Mouse (Mus musculus): ENCODE data around the gene Tuba4a. TPM values are rescaled to one million over a fixed set of nuclear protein-coding genes. Genes with fewer than 3 reads are reported as not detected.
A peak's percentile ranks its signal among the peaks of the same experiment; 100 is the strongest.
"Not testable (repeated sequence)": the region's sequence is repeated elsewhere in the genome, so short reads cannot be mapped to it uniquely, and the experiment has no call there.

The Tuba4a gene
- polyA plus RNA-seq, 2 experiments from 2014 or later = 141 to 164 TPM

DNA sequence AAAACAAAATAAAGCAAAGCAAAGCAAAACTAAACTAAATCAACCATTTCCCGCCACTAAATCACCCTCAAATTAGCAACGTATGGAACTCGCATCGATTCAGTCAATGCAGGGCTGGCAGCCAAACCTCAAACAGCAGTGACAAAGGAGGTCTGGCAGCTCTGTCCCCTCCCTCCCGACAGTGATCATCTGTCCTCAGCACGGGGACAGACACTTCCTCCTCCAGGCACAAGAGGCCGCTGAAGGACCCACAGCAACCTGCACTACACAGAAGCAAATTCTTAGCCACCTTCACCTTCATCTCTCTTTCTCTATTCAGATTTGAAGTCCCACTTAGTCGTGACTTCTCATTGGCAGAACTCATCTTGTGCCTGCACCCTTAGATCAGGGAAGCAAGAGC, 14.9 kb upstream of the Tuba4a start:
- ATAC-seq = peak; percentile 63

DNA sequence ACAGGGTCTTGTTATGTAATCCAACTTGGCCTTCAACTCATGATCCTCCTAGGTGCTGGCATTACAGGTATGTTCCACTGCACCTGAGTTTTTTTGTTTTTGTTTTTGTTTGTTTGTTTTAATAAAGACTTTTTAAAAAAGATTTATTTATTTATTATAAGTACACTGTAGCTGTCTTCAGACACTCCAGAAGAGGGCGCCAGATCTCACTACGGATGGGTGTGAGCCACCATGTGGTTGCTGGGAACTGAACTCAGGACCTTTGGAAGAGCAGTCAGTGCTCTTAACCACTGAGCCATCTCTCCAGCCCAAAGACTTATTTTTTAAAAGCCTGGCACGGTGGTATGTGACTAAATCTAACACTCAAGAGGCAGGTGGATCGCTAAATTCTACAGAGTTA, 12.8 kb upstream of the Tuba4a start:
- ATAC-seq = not testable (repeated sequence)

DNA sequence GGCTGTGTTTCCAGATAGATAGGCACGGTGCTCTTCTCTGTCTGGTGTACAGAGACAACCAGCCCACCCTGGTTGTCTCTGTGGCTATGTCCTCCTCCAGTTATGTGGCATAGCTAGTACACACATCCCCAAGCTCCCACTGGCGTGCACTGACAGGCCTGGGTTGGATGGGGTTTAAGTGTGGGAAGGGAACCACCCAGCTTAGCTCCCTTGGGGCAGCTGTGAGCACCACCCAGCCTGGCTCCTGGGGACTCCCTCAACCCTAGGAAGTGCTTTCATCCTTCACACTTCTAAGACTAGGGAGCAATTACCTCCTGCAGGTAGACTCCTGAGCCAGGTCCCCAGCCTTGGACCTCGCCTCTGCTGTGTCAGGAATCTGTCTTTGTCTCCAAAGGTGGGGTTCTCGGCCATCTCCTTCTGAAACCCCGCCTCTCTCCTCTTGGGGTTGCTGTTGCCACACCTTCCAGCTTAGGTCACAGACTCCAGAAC, 12.0 kb upstream of the Tuba4a start, which contains the start of gene A630095N17Rik:
TSS of gene A630095N17Rik (minus strand) at position 439 of the 489 bp plus-strand sequence.
- no peak for ATAC-seq

DNA sequence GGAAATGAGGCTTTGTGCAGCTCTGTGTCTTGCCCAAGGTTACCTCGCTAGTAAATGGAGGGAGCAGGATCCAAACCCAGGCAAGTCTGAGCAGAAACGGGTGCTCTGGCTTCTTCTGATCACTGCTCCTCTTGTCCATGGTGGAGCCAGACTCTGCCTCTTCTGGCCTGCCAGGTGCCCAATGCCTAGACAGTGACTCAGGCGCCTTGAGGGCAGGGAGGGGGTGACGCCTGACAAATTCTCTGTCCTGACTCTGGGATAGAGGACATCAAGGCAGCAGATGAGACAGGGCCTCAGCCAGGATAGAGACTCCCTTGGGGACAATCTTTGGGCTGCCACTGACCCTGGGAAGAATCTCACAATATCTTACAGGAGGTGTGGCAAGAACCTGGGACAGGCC, 11.6 kb upstream of the Tuba4a start:
- ATAC-seq = no peak

DNA sequence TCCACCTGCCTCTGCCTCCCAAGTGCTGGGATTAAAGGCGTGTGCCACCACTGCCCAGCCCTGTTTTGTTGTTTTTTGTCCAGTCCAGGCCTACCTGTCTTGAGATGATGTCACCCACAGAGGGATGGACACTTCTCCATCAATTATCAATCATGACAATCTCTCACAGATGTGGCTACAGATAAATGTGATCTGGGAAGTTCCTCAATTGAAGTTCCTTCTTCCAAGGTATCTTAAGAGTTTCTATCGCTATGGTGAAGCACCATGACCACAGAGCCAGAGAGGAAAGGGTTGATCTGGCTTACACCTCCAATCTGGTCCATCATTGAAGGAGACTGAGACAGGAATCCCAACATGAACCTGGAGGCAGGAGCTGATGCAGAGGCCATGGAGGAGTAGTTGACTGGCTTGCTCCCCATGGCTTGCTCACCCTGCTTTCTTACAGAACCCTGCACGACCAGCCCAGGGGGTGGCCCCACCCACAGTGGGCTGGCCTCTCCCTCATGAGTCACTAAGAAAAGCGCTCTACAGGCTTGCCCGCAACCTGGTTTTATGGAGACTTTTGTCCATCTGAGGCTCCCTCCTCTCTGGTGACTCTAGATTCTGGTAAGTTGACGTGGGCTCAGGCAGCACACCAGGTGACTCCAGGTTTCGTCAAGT, 10.8 kb upstream of the Tuba4a start:
- ATAC-seq = no peak

DNA sequence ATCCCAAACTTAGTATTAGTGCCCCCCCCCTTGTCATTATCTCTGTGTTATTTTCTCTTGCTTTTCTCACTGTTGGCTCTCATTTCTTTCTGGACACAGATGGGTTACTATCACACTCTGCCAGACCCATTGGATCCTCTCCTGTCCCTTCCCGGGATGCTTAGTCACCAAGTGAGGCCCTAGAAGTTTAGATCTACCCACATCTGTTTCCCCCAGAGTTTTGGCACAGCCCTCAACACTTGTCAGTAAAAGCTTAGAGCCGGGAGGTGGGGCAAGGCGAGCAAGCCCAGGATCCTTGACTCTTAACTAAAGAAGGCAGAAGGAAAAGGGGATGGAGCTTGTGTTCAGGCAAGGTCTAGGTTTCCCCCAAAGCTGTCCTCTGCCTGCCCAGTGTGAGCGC, 9.5 kb upstream of the Tuba4a start:
- ATAC-seq = no peak

DNA sequence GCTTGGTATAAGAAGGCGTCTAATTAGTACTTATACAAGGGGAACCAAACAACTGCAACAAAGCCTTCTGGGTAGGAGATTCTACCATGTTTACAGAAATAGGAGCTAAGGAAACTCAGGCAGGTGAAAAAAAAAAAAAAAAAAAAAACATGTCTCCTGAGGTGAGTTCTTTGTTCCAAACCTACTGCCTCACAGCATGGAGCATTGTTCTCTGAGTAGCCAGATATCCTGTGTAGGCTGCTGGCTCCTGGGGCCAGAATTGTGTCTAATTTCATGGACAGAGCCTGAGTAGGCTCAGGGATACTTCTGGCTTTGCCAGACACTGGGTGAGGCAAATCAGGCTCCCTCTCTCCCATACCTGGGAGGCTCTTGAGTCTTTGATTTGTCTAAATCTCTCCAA, 8.0 kb upstream of the Tuba4a start:
- no peak for ATAC-seq

DNA sequence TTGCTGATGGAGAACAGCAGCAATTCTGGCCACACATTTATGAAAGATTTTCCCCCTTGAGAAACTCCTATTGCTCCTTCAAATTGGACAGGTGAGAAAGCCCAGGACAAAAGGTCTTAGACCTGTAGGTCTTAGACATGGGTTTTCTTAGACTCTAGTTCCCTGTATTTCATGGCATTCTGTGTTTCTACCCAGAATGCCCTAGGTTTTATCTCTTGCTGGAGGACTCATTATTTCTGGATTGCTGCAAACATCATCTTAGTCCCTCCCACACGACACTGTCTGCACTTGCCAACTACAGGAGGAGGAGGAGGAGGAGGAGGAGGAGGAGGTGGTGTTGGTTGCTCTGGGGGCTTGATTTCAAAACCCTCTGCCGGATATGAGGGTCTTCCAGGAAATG, 6.5 kb upstream of the Tuba4a start:
- no peak for ATAC-seq

DNA sequence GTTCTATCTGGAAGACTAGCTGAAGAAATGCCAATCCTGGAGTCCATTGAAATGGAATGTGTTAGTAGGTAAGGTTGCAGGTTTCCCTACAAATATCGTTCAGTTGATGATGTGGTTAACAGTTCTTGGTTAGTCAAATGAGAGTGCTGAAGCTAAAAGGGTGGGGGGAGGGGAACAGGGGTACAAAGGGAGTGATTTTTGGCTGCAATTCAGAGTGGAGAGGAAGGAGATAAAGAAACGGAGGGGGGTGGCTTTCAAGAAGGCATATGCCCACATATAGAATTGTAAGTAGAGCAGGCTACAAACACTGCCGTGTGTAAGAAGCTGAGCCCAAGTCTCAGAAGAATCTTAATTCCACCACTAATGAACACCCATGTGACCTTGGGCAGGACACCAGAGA, 5.8 kb upstream of the Tuba4a start:
- ATAC-seq = no peak

DNA sequence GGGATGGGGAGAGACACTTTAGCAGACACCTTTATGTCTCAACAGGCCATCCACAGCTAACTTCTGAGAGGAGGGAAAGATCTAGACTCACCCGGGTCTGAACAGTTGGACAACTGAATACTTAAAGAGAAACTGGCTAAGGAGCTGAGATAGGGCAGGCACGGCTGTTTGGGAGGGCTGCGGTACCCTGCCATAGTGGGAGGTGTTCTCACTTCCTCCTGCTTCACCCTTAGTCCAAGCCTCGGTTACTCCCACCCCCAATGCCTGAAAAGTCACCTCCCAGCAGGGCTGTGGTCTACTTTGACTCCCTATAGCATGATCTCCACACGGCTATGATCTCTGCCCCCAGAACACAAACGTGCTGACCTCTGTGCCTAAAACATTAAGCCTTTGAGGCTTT, 3.9 kb upstream of the Tuba4a start:
- no peak for ATAC-seq

DNA sequence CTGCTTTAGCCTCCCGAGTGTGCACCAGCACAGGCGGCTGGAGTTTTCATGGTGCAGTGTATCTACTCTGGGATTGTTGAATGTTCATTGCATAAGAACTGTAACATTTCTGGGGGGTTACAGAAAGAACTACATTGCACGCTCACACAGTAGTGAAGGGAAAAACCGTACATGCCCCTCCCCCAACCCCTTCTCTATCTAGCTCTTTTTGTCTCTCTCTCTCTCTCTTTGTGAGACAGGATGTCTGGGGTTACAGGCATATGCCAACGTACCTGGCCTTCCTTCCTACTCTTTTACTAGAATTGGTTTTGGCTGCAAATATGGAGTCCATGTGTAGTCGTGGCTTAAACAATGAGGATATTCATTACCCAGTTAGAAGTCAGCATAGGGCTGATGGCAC, 3.3 kb upstream of the Tuba4a start:
- peak; percentile 33 for ATAC-seq

DNA sequence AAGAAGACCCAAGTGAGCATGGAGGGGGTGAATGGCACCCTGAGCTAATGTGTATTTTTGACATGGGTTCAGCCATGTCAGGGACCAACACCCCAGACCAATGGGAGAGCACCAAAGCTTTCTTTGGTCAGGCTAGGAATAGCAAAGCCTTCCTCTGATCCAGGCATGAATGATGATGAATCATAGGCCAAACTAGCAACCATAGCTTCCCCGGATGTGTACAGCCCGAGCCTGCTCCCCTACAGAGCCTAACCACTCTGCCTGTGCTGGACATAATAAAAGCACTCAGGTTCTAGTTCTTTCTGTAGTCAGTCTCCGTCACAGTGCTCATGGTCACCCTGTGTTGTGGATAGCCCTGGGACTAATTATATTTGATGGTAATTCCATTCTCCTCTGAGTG, 1.9 kb upstream of the Tuba4a start:
- no peak for ATAC-seq

DNA sequence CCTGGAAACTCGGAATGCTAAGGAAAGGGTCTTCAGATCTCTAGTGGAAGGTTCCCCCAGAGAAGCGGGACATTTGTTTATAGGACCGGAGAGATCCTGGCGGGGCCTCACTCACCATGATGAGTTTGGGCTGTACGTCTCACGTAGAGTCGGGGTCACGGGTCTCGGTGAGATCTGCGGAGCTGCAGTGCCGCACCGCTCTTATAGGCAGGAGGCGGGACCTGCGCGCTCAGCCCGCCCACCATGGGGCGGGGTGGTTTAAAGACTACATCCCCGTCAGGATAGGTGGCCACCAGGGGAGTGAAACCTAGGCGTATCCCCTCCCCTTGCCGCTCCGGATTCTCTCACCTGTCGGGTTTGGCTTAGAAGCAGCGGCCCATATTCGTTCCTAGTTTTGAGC, 587 bp downstream of the Tuba4a start:
- ATAC-seq = peak; percentile 91

DNA sequence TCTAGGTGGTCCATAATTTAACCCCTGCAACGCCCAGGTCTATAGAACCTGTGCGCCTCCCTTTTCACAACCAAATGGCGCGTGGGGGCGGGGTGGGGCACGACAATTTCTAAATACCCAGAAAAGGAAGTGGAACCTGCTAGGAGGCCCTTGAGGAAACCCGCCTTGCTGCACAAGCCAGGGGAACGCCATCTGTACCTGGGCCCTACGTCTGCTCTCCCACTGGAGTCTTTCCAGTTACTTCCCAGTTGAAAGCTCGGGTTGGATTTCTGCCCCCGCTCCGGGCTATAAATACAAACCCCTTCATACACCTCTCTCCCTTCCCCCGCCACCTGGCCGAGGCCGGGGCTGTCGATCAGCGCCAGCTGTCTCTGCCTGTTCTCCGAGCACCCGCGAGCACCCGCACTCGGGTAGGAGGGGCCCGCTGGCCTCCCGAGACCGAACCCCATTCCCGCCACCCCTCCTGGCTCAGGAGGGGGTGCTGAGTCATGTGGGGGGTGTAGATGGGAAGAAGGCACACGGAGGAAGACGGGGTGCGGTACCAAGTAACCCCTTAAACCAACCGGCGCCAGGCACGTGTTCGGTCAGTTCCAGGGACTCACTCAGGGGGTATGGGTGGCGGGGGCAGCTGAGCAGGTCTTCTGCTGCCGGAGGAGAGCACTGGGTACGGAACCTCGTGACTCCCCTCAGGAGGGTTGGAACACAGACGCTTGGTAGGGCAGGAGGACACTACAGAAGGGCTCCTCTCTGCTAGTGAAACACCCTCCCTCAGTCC, 1.3 kb downstream of the Tuba4a start:
- peak; percentile 51 for ATAC-seq

DNA sequence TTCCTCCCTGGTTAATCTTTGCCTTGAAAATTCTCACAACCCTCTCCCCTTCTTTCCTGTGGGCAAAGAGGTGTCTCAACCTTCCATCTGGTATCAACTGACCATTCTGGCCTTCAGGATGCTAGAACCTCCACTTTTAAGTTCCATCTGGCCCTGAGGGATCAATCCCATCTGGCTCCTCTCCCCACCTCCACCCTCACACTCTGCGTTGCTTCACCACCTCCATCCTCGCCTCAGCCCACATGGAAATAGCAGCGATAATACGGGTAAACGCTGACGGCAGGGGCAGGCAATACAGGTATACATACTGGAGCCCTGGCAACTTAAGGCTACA, 1.8 kb downstream of the Tuba4a start:
- no peak for ATAC-seq

DNA sequence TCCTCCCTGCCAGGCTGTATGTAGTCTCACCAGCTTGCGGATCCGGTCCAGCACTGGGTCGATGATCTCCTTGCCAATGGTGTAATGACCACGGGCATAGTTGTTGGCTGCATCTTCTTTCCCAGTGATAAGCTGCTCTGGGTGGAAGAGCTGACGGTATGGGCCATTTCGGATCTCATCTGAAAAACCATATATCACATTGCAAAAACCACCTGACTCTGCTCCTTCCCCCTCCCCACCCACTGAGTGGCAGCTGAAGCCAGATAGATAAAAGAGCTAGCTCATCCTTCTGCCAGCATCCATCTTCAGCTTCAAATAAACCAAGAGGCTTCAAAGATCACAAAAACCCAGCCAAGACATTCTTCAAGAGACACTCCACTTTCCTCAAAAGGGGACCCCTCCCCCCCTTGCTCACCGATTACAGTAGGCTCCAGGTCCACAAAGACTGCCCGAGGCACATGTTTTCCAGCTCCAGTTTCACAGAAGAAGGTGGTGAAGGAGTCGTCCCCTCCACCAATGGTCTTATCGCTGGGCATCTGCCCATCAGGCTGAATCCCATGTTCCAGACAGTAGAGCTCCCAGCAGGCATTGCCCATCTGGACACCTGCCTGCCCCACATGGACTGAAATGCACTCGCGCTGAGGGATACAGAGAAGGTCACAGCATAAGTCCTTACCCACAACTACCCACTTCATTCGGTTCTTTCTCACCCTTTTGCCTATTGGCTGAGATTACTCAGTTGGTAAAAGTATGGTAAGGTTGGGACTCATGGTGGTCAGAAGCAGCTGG, 2.7 kb downstream of the Tuba4a start:
- no peak for ATAC-seq

DNA sequence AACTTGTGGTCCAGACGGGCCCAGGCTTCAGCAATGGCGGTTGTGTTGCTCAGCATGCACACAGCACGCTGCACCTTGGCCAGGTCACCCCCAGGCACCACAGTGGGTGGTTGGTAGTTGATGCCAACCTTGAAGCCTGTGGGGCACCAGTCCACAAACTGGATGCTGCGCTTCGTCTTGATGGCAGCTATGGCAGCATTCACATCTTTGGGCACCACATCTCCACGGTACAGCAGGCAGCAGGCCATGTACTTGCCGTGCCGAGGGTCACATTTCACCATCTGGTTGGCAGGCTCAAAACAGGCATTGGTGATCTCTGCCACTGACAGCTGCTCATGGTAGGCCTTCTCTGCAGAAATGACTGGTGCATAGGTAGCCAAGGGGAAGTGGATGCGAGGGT, 3.9 kb downstream of the Tuba4a start:
- ATAC-seq = no peak

DNA sequence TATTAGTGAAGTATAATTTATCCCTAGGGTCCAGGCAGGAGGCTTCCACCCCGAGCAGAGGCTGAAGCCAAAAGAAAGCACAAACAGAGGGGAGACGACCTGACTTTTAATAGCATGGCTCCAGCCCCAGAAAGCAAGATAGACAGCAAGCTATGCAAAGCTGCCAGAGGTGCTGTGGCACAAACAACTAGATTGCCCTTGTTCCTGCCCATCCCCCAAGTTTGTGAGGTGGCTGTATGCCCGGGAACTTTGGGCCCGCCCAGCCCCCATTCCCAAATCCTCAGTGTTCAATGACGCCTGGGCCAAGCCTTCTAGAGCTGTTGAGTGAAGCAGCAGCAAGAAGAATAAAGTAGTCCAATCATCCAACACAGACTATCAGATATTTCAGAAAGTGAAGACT, 4.8 kb downstream of the Tuba4a start:
- ATAC-seq = no peak

DNA sequence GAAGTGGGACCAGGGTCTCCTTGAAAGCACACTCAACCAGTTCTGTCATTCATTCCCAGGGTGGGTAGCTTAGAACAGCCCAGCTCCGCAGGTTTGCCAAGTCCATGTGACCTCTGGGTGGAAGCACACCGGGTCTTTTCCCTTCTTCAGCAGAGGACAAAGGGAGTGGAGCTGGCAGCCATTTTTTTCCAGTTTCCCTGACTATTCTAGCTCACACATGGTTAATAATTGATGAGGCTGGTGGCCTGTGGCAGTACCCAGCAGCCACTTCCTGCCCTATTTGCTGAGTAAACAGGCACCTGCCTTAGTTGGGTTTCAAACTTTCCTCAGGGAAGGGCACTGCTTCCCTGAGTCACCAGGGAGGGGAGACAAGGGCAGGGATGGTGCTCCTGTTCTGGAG, 5.2 kb downstream of the Tuba4a start:
- no peak for ATAC-seq

DNA sequence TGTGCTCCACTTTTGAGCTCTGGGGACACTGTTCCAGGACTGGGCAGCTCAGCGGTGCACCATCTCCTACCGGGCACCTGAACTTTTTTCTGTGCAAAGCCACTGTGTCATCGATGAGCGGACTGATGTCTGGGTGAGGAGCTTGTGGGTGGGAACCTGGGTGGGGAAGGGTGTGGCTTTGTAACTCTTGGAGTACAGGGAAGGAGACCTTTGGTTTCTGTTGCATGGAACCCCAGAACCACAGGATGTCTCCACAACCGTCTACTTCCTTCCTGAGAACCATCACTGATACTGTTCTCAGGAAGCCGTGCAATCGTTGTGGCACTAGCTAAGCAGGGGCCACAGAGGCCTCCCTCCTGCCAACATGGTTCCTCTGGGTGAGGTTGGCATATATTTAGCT, 6.6 kb downstream of the Tuba4a start:
- ATAC-seq = no peak

DNA sequence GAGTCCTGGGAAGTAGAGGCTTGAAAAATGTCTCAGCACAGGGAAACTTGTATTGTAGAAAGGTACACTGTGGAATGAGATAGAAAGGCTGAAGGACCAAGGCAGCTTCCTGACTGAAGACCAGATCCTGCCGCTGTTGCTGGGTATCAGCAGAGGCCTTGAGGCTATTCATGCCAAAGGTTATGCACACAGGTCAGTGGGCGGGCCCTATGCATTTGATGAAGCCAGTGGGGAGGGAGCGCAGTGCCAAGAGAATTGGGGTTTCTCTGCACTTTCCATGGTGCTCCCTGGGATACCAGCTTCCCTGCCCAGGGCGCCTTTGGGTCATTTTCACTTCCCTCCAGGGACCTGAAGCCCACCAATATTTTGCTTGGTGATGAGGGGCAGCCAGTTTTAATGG, 7.1 kb downstream of the Tuba4a start:
- no peak for ATAC-seq

DNA sequence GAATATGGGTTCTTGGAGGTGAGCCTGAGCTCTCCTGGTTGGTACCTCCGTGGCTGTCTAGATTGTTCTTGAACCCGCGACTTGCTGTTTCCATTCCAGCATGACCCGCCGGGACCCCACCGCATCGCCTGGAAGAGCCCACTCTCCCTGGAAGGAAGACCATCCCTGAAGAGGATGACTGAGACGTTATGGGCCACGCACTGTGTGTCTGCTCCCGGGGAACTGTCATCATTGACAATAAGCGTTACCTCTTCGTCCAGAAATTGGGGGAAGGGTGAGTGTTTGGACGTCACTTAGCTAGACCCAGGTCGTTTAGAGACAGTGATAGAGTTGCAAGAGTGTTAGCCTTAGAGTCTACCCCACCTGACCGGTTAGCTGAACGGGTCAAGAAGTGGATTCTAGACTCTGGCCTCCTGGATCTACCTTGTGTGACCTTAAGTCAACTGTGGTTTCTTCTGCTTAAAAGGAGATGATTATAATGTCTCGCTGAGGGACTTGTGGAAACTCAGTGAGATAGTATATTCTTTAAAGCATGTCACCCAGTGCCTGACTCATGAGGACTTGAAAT, 8.4 kb downstream of the Tuba4a start:
- peak; percentile 23 for ATAC-seq
